Mouse (Mus musculus): ENCODE data around the gene Vmn1r138.
"Not testable (repeated sequence)": the region's sequence is repeated elsewhere in the genome, so short reads cannot be mapped to it uniquely, and the experiment has no call there.

Vmn1r138 gene

GRCm38 (mm10) chr7:22028797-22029196 is at the start of gene Vmn1r138:
Vmn1r138 (minus strand) TSS chr7:22028897.
- DNase-seq = not testable (repeated sequence)

DNA sequence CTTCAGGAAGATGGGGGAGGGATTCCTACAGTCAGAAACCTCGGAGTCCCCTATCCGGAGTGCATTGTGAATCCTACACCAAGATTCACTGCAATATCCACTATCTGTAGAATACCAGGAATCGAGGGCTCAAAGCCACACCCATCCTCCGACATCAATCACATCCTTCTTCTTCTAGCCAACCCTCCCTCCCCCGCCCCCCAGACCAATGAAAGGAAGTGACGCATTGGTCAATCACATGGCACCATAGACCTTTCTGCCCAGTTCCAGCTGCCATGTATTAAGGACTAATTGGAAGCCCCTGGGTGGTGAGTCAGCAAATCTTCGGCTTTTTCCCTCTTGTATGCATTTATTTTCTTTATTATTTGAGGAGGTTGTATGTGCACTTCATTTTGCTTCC is 40.1 kb upstream of the Vmn1r138 start, which contains the start of gene Vmn1r139:
Gene Vmn1r139, plus strand, starts transcription at position 301 of the 400 bp plus-strand sequence.
- not testable (repeated sequence) for DNase-seq

- DNase-seq = not testable (repeated sequence)
These were observed 27.5 kb upstream of the Vmn1r138 start, which contains the start of gene Gm6176 for GRCm38 (mm10) chr7:22056205-22056604. Gm6176 (minus strand) TSS chr7:22056305.

DNA sequence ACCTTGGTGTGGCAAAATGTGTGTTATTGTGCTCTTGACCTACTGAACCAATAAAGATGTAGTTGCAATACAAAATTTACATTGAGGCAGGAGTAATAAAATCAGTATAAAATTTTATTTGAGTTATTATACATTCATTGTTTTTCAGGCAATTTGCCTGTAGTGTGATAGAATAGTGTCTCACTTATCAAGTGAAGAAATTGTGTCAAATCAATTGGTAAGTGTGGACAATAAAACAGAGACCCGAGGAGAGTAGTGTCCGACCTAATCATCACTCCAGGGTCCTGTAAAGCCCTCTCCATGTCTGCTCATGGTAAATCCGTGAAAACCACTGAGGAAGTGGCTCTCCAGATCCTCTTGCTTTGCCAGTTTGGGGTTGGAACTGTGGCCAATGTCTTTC is 34.4 kb downstream of the Vmn1r138 start, which contains the start of gene Vmn1r137:
Gene Vmn1r137, plus strand, starts transcription at position 301 of the 400 bp plus-strand sequence.
- DNase-seq = not testable (repeated sequence)
